Mouse (Mus musculus) mature B cell (primary cell): ENCODE results near the gene Ptpn6.

Experiments
- in situ Hi-C: fragments of 300-500 bp; cut with MboI; formaldehyde crosslinking; loops from 2 replicates; pipeline ENCODE4 v1.14.3; 2019

The Ptpn6 gene

DNA sequence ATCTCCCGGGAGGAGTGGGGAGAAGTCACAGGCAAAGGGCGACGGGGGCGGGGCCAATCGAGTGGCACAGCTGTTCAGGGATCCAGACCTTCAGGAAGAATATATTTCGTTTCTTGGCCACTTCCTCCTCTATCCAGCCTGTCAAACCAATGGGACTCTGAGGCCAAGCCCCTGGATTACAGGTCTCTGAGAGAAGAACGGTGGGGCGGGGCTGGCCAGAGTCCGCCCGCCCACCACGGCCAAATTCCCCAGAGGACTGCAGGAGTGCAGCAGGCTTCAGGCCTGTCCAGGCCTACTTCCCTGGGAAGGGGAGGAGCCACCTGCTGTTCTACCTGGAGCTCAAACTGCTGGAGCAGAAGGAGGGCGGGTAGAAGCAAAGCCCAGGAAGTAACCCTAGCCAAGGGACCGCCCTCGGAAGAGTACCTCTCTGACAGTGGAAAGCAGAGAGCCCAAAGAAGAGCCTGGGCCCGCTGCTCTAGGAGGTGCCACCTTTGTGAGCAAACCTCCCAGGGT, at the start of gene Ptpn6:
Gene Ptpn6 (minus strand): TSS at position 204 of the 513 bp plus-strand sequence.
- in situ Hi-C loops: no loop called here

- in situ Hi-C loops: no loop called here
Observed at GRCm38 (mm10) chr6:124787722-124788121, 49.2 kb upstream of the Ptpn6 start.

DNA sequence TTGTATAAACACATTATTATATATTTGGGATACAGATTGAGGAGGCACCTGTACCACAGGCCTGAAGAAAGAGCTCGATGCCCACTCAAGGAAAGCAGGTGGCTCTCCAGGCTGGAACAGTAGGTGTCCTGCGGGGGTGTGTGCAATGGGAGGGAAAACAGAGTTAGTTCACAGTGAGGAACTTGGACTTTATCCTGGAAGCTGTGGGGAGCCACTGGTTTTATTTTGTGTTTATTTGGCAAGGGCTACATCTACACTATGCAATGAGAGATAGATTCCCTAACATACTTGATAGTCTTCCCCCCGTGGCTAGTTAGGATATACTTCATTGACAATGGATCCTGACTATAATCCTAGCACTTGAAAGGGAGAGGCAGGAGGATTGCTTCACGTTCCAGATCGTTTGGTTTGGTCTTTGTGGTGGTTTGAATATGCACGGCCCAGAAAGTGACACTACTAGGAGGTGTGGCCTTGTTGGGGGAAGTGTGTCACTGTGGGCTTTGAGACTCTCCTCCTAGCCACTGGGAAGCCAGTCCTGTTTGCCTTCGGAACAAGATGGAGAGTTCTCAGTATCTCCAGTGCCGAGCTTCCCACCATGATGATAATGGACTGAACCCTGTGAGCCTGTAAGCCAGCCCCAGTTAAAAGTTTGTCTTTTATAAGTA, 48.4 kb upstream of the Ptpn6 start:
- in situ Hi-C loops: no loop called here

DNA sequence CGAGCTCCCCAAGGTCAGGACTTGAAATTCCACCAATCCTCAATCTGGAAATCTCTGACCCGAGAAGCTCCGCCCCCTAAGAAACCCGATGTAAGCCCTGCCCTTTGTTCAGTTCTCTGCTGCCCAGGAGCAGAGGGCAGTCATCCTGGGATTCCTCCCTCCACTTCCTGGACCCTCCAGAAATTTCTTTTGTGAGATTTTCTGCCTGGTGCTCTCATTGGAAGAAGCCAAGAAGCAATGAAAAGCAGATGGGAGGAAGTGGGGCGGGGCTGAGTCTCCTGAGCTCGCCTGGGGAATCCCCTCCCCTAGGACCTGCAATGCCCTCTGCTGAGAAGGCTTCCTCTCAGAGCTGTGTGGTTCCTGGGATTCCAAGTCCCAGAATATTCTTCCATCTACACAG, 43.9 kb upstream of the Ptpn6 start:
- in situ Hi-C loops: no loop called here

GRCm38 (mm10) chr6:124780917-124781316, 42.4 kb upstream of the Ptpn6 start:
- in situ Hi-C loops: no loop called here

- in situ Hi-C loops: no loop called here
Observed at GRCm38 (mm10) chr6:124779984-124780416, 41.5 kb upstream of the Ptpn6 start.

GRCm38 (mm10) chr6:124779222-124779983, 40.9 kb upstream of the Ptpn6 start, which contains the start of gene Lrrc23:
Gene Lrrc23 (minus strand): TSS chr6:124779727.
- in situ Hi-C loops: no loop called here

DNA sequence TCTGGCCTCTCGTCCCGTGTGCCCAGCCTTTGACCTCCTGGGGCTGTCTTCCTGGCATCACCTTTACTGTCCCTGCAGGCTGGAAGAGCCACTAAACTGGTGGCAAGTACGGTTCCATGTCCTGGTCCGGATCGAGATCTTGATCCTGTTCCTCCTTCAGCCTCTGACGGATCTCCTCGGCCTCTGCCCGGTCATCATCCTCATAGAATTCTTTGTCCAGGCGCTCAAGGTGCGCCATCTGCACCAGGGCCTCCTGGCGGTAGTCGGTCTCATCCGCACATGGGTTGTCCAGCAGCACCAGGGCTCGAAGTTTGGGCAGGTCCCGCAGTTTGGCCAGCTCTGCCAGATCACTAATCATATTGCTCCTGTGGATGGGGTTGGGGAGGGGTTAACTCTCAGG, 32.0 kb upstream of the Ptpn6 start:
- in situ Hi-C loops: no loop called here

DNA sequence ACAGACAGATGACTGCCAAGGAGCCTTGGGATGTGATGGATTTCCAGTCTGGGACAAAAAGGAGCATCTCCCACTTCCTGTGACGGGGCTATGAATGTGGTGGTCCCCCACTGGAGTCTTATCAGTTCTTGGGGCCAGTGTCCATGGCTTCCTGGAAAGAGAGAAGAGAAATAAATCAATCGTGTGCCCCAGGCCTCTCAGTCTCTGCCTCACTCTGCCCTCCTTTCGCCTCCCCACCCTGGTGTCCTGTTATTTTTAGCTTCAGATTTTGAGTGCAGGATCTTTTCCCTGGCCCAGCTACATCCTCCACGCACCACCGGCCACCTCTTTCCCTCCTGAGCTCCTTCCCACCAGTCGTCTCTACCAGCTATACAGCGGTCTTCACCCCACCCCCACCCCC, 31.5 kb upstream of the Ptpn6 start:
- in situ Hi-C loops: no loop called here

GRCm38 (mm10) chr6:124769101-124769765, 30.7 kb upstream of the Ptpn6 start, which contains the start of gene Eno2:
Gene Eno2 (minus strand): TSS chr6:124769673.
- in situ Hi-C loops: no loop called here

DNA sequence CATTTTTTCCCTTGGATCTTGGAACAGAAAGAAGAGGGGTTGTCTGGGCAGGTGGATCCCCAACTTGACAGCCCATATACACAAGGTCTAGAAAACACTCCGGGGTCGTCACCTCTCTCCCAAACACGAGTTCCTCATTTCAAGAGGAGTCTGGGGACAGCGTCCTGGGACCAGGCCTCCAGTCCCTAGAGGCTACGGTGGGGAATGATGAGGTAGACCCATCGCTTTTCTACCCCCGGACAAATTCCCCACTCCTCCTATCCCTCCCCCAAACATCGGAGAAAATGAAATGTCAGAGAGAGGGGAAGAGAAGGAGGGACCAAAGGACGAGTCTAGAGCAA, 30.2 kb upstream of the Ptpn6 start:
- in situ Hi-C loops: no loop called here

DNA sequence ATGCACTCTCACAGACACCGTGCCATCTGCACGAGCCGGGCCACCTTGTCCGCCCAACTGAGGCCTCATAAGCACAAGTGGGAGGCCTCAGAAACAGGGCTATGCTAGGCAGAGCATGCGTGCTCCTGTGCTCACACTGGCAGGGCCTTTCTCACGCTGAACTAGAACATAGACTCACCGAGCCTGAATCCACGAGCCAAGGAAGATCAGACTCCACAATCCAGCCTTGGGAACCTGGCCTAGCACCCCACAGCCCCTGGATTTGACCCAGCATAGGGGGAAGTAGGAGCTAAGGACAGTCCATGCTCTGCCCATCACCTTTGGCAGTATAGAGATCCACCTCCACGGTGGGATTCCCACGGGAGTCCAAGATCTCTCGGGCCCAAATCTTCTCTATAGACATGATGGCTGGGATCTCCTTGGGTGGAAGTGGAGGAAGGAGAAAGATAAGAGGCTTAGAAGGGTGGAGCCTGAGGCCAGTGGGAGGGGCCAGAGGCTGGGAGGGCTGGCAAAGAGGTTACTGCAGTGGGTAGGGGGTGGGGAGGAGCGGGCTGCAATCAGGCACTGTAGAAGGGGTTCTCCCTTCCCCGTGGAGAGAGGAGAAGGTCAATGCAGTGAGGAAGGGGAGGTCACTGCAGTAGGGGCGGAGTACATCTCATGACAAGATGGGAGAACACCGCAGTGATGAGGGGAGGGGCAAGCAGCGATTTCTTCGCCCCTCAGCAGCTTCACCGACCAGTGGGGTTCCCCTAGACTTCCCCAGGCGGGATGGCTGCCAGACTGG, 29.6 kb upstream of the Ptpn6 start:
- in situ Hi-C loops: no loop called here

- in situ Hi-C loops: no loop called here
Observed at GRCm38 (mm10) chr6:124767536-124767919, 29.0 kb upstream of the Ptpn6 start.

GRCm38 (mm10) chr6:124765951-124766350, 27.4 kb upstream of the Ptpn6 start:
- in situ Hi-C loops: no loop called here

GRCm38 (mm10) chr6:124759259-124759658, 20.7 kb upstream of the Ptpn6 start:
- in situ Hi-C loops: no loop called here

DNA sequence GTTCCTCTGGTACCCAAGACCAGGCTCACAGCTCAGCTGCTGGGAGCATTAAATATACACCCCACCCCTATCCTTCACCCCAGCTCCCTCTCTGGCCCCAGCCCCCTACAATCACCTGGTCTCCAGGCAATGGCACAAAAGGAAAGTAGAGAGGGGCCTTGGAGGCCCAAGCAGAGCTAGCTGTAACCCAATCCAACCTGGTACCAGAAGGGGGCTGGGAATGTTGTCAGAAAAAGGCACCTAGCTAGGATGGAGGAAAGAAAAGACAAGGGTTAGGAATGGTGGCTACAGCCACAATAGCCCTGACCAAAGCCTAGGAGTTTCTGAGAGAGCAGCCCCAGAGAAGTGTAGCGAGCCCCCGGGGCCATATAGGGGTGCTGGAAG, 20.3 kb upstream of the Ptpn6 start:
- in situ Hi-C loops: no loop called here

GRCm38 (mm10) chr6:124757909-124758848, 19.7 kb upstream of the Ptpn6 start:
- in situ Hi-C loops: no loop called here

DNA sequence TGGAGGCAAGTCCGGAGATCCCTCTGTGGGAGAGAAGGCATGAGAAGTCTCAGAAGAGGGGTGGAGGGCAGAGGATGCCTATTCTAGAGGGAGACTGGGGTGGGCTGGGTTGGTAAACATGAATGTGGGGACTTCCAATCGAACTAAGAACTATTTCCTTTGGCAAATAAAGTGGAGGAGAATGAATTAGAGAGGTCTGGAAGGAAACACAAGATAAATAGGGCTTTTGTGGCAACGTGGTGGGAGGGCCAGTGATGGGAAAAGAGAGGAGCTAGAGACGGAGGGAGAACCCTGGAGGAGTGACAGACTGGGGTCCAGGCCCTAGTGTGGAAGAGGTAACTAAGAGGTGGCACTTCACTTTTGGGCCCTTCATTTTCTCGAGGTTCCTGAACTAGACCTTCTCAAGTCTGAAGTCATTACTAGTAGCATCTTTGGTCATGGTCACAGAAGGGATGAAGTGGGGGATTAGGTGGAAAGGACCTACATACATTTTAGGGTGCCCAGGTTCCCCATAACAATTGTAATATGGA, 18.9 kb upstream of the Ptpn6 start:
- in situ Hi-C loops: no loop called here

DNA sequence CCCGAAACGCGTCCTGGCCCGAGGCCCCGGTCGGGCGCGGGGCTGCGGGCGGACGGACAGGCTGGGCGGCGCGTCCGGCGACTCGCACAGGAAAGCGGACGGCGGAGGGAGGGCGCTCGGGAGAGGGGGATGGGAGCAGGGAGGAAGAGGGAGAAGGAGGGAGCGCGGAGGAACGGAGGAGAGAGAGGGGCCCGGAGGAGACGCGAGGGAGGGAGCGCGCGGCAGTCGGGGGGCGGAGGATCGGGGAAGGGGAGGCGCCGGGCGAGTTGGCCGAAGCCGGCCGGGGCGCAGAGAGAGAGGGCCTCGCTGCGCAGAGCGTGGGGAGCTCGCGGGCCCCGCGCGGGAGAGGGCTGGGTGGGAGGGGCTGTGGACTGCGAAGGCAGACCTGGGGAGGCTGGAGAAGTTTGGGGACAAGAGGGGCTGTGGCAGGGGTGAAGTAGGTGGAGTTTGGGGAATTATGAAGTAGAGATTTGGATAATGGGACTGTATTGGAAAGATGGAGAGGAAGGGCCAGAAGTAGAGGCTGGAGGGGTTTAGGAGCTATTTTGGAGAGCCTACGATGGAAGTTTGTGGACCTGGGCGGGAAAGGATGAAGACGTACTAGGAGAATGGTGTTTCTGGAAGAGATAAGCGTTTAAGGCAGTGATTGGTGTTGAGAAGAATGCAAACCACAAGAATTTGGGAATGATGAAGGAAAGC, 18.3 kb upstream of the Ptpn6 start:
- in situ Hi-C loops: no loop called here
